Mouse (Mus musculus) bone marrow, adult 2 months (tissue): ENCODE data around the gene Mia. TPM values are rescaled to one million over a fixed set of nuclear protein-coding genes. Genes with fewer than 3 reads are reported as not detected.

Experiments used
- H3K27ac ChIP-seq: fragments of 200-500 bp; 2 replicates; pipeline ENCODE4 v1.5.1; 2012; ENCODE audit warnings: low read depth, mild to moderate bottlenecking, control low read depth, inconsistent platforms, low read length; ENCODE audit not compliant: control insufficient read depth, poor library complexity, insufficient read depth
- H3K4me1 ChIP-seq: fragments of 200-500 bp; 2 replicates; pipeline ENCODE4 v1.6.1; 2011; ENCODE audit warnings: low read length; ENCODE audit not compliant: control insufficient read depth, insufficient read depth
- H3K4me3 ChIP-seq: fragments of 200-500 bp; replicated peaks from 2 replicates; pipeline ENCODE3; 2011; ENCODE audit warnings: mild to moderate bottlenecking, low read depth, low read length, control low read depth; ENCODE audit not compliant: control insufficient read depth
- CTCF ChIP-seq: fragments of 200-500 bp; IDR thresholded peaks from 2 replicates; pipeline ENCODE4 v1.5.1; 2011; ENCODE audit warnings: low read length, control low read depth; ENCODE audit not compliant: control insufficient read depth, insufficient read depth
- POLR2A ChIP-seq: fragments of 200-500 bp; IDR thresholded peaks from 2 replicates; pipeline ENCODE4 v1.6.1; 2011; ENCODE audit warnings: low read depth, mild to moderate bottlenecking, control low read depth, low read length, borderline replicate concordance; ENCODE audit not compliant: control insufficient read depth
- WGBS: fragments of 180-500 bp; shearing (Covaris S2); methylation state at CpG from one replicate; pipeline ENCODE4 v1.1.7; 2018; 5-methylcytosine and 5-hydroxymethylcytosine counted together
- polyA plus RNA-seq: library from polyadenylated mRNA; stranded (reverse); fragments of >200 nt; gene quantifications from 2 replicates; pipeline ENCODE4 v1.2.4, GENCODE M21; 2011; ENCODE audit warnings: low replicate concordance; ENCODE audit not compliant: missing spikeins, insufficient read depth, insufficient read length

Gene Mia
- polyA plus RNA-seq, 1 experiment, result not detected

DNA sequence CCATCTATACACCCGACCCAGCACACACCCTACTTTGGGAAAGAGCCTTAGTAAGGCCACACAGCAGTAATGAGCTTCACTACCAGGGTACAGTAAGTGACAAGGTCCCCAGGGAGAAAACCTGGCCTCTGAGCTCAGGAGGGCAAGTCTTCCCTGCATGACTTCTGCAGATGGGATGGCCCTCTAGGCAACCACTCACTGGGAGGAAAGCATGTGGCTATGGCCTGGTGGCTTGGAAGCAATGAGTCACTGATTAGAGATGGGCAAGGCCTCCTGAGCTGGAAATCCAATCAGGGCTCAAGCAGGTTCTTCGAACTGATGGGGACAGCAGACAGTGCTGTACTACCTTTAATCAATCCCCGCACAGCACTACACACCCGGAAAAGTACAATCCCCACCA is 19.2 kb downstream of the Mia start:
- 76% methylated on average over 4 of the region's 4 CpGs for WGBS
- TF ChIP-seq POLR2A, result no peak
- Histone ChIP-seq H3K27ac (no peak overlapping the region), H3K4me1 (no peaks in the 10 kb centered on the region; the same call in 1 of the 2 replicates), H3K4me3 (no peak overlapping the region)

DNA sequence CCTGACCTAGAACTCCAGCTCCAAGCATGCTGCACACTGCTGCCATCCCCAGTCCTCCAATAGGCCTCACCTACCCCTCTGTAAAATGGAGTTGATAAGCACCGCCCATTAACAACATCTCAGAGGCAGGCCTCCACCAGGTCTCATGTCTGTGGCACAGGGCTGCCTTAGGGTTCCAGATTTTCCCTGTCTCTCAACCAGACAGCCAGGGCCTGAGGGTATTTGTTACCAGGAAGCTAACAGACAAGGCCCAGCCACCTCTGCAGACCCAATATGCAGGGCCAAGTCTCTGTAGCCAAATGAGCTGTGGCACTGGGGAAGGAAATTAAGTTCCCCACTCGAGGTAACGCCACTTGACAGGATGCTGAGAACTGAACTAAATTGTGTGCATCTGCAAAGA is 20.0 kb downstream of the Mia start:
- no peaks in the 10 kb centered on the region; the same call in 1 of the 2 replicates for H3K4me1 ChIP-seq
- no peak overlapping the region for H3K27ac ChIP-seq
- H3K4me3 ChIP-seq, result no peak overlapping the region
- TF ChIP-seq CTCF, result no peak
- no peak for TF ChIP-seq POLR2A
- WGBS, result 52% methylated on average over 3 of the region's 3 CpGs

DNA sequence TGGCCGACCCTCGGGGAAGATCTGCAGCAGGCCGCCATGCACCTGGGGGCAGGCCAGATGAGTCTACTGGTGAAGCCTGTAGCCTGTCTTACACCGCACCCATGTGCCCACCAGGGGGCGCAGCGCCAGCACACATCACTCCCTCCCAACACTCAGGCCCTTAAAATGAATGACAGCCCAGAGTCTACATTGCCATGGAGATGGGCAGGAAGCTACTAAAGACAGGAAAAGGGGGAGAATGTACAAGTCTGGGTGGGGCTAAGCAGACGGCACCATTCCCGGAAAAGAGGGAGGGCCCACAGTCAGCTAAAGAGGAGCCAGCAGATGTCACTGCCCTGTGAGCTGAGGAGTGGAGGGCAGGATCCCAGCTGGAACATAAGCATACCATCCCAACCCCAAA is 21.1 kb downstream of the Mia start:
- no peaks in the 10 kb centered on the region; the same call in 1 of the 2 replicates for H3K4me1 ChIP-seq
- WGBS, result 5% methylated on average over 8 of the region's 8 CpGs
- H3K4me3 ChIP-seq, result no peak overlapping the region
- no peak overlapping the region for H3K27ac ChIP-seq
- peak; percentile 45; the same call in 1 of the 2 replicates for TF ChIP-seq POLR2A
- peak; percentile 96 for TF ChIP-seq CTCF

DNA sequence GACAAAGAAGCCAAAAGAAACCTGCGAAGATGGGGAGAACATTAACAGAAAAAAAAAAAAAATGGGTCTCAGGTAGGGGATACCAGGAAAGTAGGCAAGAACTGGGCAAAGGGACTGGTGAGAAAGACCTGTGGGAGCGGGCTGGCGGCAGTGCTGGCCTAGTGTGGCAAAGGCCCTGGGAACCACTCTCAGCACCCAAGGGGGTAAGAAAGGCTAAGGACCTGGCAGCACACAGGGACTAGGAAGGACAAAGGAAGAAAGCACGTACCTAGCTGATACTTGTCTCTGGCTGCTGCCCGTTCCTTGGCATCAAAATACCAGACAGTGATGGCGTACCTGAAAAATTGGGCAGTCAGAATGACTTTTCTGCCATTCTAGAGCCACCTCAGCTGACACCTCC is 21.7 kb downstream of the Mia start:
- no peak for TF ChIP-seq CTCF
- TF ChIP-seq POLR2A, result no peak
- Histone ChIP-seq H3K27ac (no peak overlapping the region), H3K4me3 (no peak overlapping the region), H3K4me1 (no peaks in the 10 kb centered on the region; the same call in 1 of the 2 replicates)
- 88% methylated on average over 6 of the region's 6 CpGs for WGBS

DNA sequence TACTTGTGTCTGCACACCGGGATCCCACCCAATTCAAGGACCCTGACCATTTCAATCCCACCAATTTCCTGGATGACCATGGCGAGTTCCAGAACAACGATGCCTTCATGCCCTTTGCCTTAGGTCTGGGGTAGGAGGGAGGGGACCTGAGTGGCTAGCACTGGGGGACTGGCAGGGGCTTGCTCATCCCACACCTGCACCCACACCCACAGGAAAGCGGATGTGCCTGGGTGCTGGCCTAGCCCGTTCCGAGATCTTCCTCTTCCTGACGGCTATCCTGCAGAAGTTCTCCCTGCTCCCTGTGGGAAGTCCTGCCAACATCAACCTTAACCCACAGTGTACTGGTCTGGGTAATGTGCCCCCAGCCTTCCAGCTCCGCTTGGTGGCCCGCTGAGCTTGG is 22.8 kb downstream of the Mia start:
- H3K4me1 ChIP-seq, result no peaks in the 10 kb centered on the region; the same call in 1 of the 2 replicates

DNA sequence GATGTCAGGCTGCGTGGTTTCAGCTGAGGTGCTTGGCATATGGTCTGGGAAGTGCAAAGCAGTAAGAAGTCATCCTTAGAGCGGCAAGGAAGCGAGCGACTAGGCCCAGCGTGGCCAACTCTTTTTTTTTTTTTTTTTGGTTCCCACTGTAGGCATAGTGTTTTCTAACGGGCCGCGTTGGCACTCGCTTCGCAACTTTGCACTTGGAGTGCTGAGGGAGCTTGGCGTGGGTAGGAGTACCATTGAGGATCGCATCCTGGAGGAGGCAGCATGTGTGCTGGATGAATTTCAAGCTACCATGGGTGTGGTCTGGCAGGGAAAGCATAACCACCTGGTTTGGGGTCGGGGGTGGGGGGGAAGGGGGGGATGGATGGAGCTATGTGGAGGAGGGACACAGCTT is 25.0 kb downstream of the Mia start:
- H3K4me1 ChIP-seq, result no peaks in the 10 kb centered on the region; the same call in 1 of the 2 replicates
- 80% methylated on average over 13 of the region's 13 CpGs for WGBS

More for the DNA sequence above, 22.8 kb downstream of the Mia start:
- Histone ChIP-seq H3K27ac (no peak overlapping the region), H3K4me3 (no peak overlapping the region)
- 90% methylated on average over 9 of the region's 9 CpGs for WGBS
- TF ChIP-seq CTCF (no peak), POLR2A (no peak)

DNA sequence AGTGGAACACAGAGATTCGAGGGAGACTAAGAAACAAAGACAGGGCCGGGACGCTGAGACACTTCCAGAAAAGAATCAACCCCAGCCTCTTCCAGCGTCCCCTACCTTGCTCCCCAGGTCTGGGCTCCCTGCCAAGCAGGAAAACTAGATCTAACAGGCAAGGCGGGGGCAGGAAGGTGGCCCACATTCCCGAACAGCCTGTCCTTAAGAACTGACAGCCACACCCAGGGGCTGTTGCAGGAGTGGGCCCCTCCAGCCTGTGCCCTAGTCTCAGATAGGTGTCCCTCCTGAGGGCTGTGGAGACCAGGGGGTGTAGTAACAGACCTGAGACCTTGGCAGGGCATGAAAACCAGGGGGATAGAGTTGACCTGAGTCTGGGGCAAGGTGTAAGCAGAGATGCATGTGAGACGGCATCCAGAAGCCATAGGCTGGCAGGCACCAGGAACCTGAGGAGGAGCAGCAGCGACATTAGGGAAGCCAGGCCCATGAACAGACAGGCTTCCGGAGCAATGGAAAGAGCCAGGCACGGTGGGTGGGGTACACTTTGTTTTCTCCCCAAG is 27.7 kb downstream of the Mia start, which contains the start of gene Cyp2t4:
Gene Cyp2t4 (plus strand): TSS at position 510 of the 560 bp plus-strand sequence.
- WGBS, result 58% methylated on average over 10 of the region's 10 CpGs
- H3K27ac ChIP-seq, result no peak within 1 kb of the TSS
- no peaks in the 10 kb centered on the region for H3K4me1 ChIP-seq
- TF ChIP-seq CTCF, result no peak
- TF ChIP-seq POLR2A, result no peak
- H3K4me3 ChIP-seq, result no peak within 1 kb of the TSS

More for the DNA sequence above, 25.0 kb downstream of the Mia start:
- TF ChIP-seq CTCF (no peak), POLR2A (no peak)
- Histone ChIP-seq H3K4me3 (no peak overlapping the region), H3K27ac (no peak overlapping the region)

DNA sequence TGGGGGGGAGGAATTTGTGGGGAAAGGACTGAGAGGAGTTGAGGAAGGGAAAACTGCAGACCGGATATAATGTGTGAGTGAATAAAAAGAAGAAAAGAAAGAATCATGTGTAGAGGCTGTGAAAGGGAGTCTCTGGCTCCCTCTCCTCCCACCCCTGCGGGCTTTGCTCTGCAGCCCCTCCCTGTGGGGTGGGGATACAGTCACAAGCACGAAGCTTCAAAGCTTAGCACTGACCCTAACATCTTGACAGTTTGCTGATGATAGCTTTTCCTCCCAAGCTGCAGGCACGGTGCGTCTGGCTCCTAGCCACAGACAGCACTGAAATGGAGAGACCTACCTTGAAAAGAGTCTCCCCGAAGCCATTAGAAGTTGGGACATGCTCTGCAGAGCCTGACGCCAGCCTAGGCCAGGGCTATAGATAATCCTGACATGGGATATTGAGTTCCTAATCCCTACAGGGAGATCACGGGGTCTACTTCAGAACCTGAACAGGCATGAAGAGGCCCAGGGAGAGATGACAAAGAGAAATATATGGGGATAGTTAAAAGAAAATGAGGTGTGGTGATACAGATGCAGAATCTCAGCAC is 44.5 kb downstream of the Mia start:
- no peak overlapping the region for H3K27ac ChIP-seq
- H3K4me1 ChIP-seq, result no peaks in the 10 kb centered on the region
- WGBS, result 49% methylated on average over 8 of the region's 8 CpGs
- TF ChIP-seq CTCF, result no peak
- no peak for TF ChIP-seq POLR2A
- no peak overlapping the region for H3K4me3 ChIP-seq
